Mouse (Mus musculus) liver, postnatal 0 days (tissue): ENCODE data around the gene Tle6. TPM values are rescaled to one million over a fixed set of nuclear protein-coding genes. Genes with fewer than 3 reads are reported as not detected.
"Not testable (repeated sequence)": the region's sequence is repeated elsewhere in the genome, so short reads cannot be mapped to it uniquely, and the experiment has no call there.

Experiments used
- ATAC-seq: fragments of 200-750 bp; cut with Nextera tagmentation; 2 replicates; pipeline ENCODE4 v1.8.0; 2017; ENCODE audit warnings: mild to moderate bottlenecking, moderate library complexity
- DNase-seq: peaks from one replicate; pipeline ENCODE4 v3.0.0-alpha.2; 2016
- H3K27ac ChIP-seq: fragments of 300-500 bp; sonication (generic); 2 replicates; pipeline ENCODE4 v1.5.1; 2014; ENCODE audit warnings: antibody characterized with exemption, moderate library complexity, mild to moderate bottlenecking, low read depth
- H3K27me3 ChIP-seq: fragments of 300-500 bp; sonication (generic); 2 replicates; pipeline ENCODE4 v1.6.1; 2014; ENCODE audit warnings: low read length, control low read depth, mixed read lengths; ENCODE audit not compliant: insufficient read depth
- H3K36me3 ChIP-seq: fragments of 300-500 bp; sonication (generic); replicated peaks from 2 replicates; pipeline ENCODE4 v1.6.1; 2014; ENCODE audit warnings: mild to moderate bottlenecking, control low read depth, low read length, moderate library complexity, mixed read lengths; ENCODE audit not compliant: insufficient read depth
- H3K4me1 ChIP-seq: fragments of 300-500 bp; sonication (generic); 2 replicates; pipeline ENCODE4 v1.6.1; 2014; ENCODE audit warnings: antibody characterized with exemption, mild to moderate bottlenecking, control low read depth; ENCODE audit not compliant: insufficient read depth
- H3K4me2 ChIP-seq: fragments of 300-500 bp; sonication (generic); 2 replicates; pipeline ENCODE4 v1.6.1; 2014; ENCODE audit warnings: low read depth, mild to moderate bottlenecking, low read length, moderate library complexity, mixed read lengths
- H3K4me3 ChIP-seq: fragments of 300-500 bp; sonication (generic); 2 replicates; pipeline ENCODE4 v1.5.1; 2014; ENCODE audit warnings: low read depth, low read length
- H3K9ac ChIP-seq: fragments of 300-500 bp; sonication (generic); replicated peaks from 2 replicates; pipeline ENCODE4 v1.6.1; 2014; ENCODE audit warnings: mild to moderate bottlenecking, moderate library complexity
- H3K9me3 ChIP-seq: fragments of 300-500 bp; sonication (generic); 2 replicates; pipeline ENCODE4 v1.6.1; 2016; ENCODE audit warnings: mild to moderate bottlenecking, control low read depth, low read length, mixed read lengths
- CTCF ChIP-seq: sonication (generic); IDR thresholded peaks from 2 replicates; pipeline ENCODE4 v1.5.1; 2016; ENCODE audit warnings: antibody characterized with exemption, low read depth
- EP300 ChIP-seq: IDR thresholded peaks from 2 replicates; pipeline ENCODE4 v1.6.1; 2016; ENCODE audit warnings: antibody characterized with exemption, low read depth, mild to moderate bottlenecking
- WGBS: fragments of 180-500 bp; shearing (Covaris S2); extraction: QIAGEN DNeasy Blood & Tissue Kit; methylation state at CpG from one replicate; pipeline ENCODE4 v1.1.7; 2014; ENCODE audit not compliant: insufficient replicate concordance; 5-methylcytosine and 5-hydroxymethylcytosine counted together
- polyA plus RNA-seq: library from polyadenylated mRNA; unstranded; fragments of >200 nt; fragmentation: Nextera tagmentation; extraction: Ambion mirVana; gene quantifications from 2 replicates; pipeline ENCODE4 v1.2.1, GENCODE M21; 2015

Tle6 gene
- polyA plus RNA-seq = 2.9 and 3.0 TPM in 2 replicates

- no peaks in the 10 kb centered on the region for H3K9me3 ChIP-seq
- no peaks in the 10 kb centered on the region for H3K27me3 ChIP-seq
- peak within 1 kb of the TSS; percentile 67 for H3K4me2 ChIP-seq
- ATAC-seq = peak; percentile 82
- WGBS = 2% methylated on average over 27 of the region's 28 CpGs
- H3K27ac ChIP-seq = 0 out of 2 replicates have a peak within 1 kb of the TSS, but pooled peaks have one; percentile 45
- peak within 1 kb of the TSS; percentile 42; the same call in 1 of the 2 replicates for H3K9ac ChIP-seq
- DNase-seq = peak; percentile 96
- peak within 1 kb of the TSS; percentile 25; the same call in 1 of the 2 replicates for H3K4me3 ChIP-seq
- H3K4me1 ChIP-seq = peaks cover 46% of the 10 kb centered on the region
- H3K36me3 ChIP-seq = no peaks in the 10 kb centered on the region
- TF ChIP-seq CTCF (no peak), EP300 (no peak)
These were observed at the start of gene Tle6 for GRCm38 (mm10) chr10:81600738-81601203. Tle6 (minus strand) TSS chr10:81601073.

- peak; percentile 91 for DNase-seq
- H3K4me2 ChIP-seq = peak within 1 kb of the TSS; percentile 63
- H3K27me3 ChIP-seq, H3K4me1 ChIP-seq, H3K9me3 ChIP-seq, H3K36me3 ChIP-seq: not testable (repeated sequence)
- peak within 1 kb of the TSS; percentile 83 for H3K9ac ChIP-seq
- 3% methylated on average over 24 of the region's 52 CpGs for WGBS
- H3K27ac ChIP-seq = peak within 1 kb of the TSS; percentile 88
- H3K4me3 ChIP-seq = peak within 1 kb of the TSS; percentile 65
- ATAC-seq = peak; percentile 95
These were observed 48.2 kb upstream of the Tle6 start, which contains the start of gene Gm10778 for GRCm38 (mm10) chr10:81648803-81649775. Gm10778 (plus strand) TSS chr10:81649059.

GRCm38 (mm10) chr10:81646015-81646555, 45.2 kb upstream of the Tle6 start:
- no peak overlapping the region for H3K4me2 ChIP-seq
- no peak overlapping the region for H3K27ac ChIP-seq
- no peaks in the 10 kb centered on the region for H3K27me3 ChIP-seq
- peaks cover 24% of the 10 kb centered on the region for H3K4me1 ChIP-seq
- H3K9me3 ChIP-seq = no peaks in the 10 kb centered on the region
- no peak overlapping the region for H3K4me3 ChIP-seq
- 78% methylated on average over 7 of the region's 7 CpGs for WGBS
- no peak for TF ChIP-seq CTCF
- TF ChIP-seq EP300 = no peak
- no peak overlapping the region for H3K9ac ChIP-seq
- peak; percentile 8 for DNase-seq
- no peak for ATAC-seq
- H3K36me3 ChIP-seq = no peaks in the 10 kb centered on the region

GRCm38 (mm10) chr10:81645391-81645790, 44.5 kb upstream of the Tle6 start:
- DNase-seq (no peak), ATAC-seq (no peak)
- peaks cover 23% of the 10 kb centered on the region for H3K4me1 ChIP-seq
- H3K9me3 ChIP-seq = no peaks in the 10 kb centered on the region
- no peak overlapping the region for H3K4me2 ChIP-seq
- no peak overlapping the region for H3K9ac ChIP-seq
- no peaks in the 10 kb centered on the region for H3K36me3 ChIP-seq
- no peaks in the 10 kb centered on the region for H3K27me3 ChIP-seq
- no peak overlapping the region for H3K27ac ChIP-seq
- no peak overlapping the region for H3K4me3 ChIP-seq
- WGBS = 79% methylated on average over 4 of the region's 4 CpGs
- TF ChIP-seq EP300 (no peak), CTCF (no peak)

- 86% methylated on average over 18 of the region's 18 CpGs for WGBS
- peak; percentile 11 for DNase-seq
- Histone ChIP-seq H3K27ac (no peak overlapping the region), H3K36me3 (no peaks in the 10 kb centered on the region), H3K9ac (no peak overlapping the region), H3K9me3 (no peaks in the 10 kb centered on the region), H3K4me2 (no peak overlapping the region), H3K27me3 (no peaks in the 10 kb centered on the region), H3K4me1 (peaks cover 18% of the 10 kb centered on the region), H3K4me3 (no peak overlapping the region)
- TF ChIP-seq CTCF (no peak), EP300 (no peak)
- ATAC-seq = no peak
These were observed 43.8 kb upstream of the Tle6 start for GRCm38 (mm10) chr10:81644716-81645115.

GRCm38 (mm10) chr10:81644162-81644561, 43.3 kb upstream of the Tle6 start:
- peaks cover 18% of the 10 kb centered on the region for H3K4me1 ChIP-seq
- H3K9ac ChIP-seq = peak overlapping the region; percentile 84
- peak overlapping the region; percentile 85 for H3K4me2 ChIP-seq
- H3K36me3 ChIP-seq = no peaks in the 10 kb centered on the region
- ATAC-seq (no peak), DNase-seq (no peak)
- H3K9me3 ChIP-seq = no peaks in the 10 kb centered on the region
- H3K27ac ChIP-seq = peak overlapping the region; percentile 88
- peak overlapping the region; percentile 68 for H3K4me3 ChIP-seq
- no peak for TF ChIP-seq CTCF
- no peak for TF ChIP-seq EP300
- WGBS = 38% methylated on average over 2 of the region's 2 CpGs
- no peaks in the 10 kb centered on the region for H3K27me3 ChIP-seq
